Mouse (Mus musculus) hindbrain, postnatal 0 days (tissue): ENCODE data around the gene Iffo2. TPM values are rescaled to one million over a fixed set of nuclear protein-coding genes. Genes with fewer than 3 reads are reported as not detected.

Experiments used
- ATAC-seq: fragments of 200-750 bp; cut with Nextera tagmentation; 2 replicates; pipeline ENCODE4 v1.8.0; 2017; ENCODE audit warnings: mild to moderate bottlenecking, moderate TSS enrichment, moderate library complexity
- DNase-seq: peaks from one replicate; pipeline ENCODE4 v3.0.0-alpha.2; 2015; ENCODE audit warnings: low spot score
- H3K27ac ChIP-seq: fragments of 300-500 bp; sonication (generic); 2 replicates; pipeline ENCODE4 v1.5.1; 2014; ENCODE audit warnings: mild to moderate bottlenecking
- H3K27me3 ChIP-seq: fragments of 300-500 bp; sonication (generic); 2 replicates; pipeline ENCODE4 v1.6.1; 2014; ENCODE audit warnings: low read length, mixed read lengths; ENCODE audit not compliant: insufficient read depth
- H3K36me3 ChIP-seq: fragments of 300-500 bp; sonication (generic); 2 replicates; pipeline ENCODE4 v1.6.1; 2014; ENCODE audit warnings: low read length, mixed read lengths; ENCODE audit not compliant: insufficient read depth
- H3K4me1 ChIP-seq: fragments of 300-500 bp; sonication (generic); 2 replicates; pipeline ENCODE4 v1.6.1; 2014; ENCODE audit warnings: antibody characterized with exemption, low read length, mixed read lengths; ENCODE audit not compliant: insufficient read depth
- H3K4me2 ChIP-seq: fragments of 300-500 bp; sonication (generic); 2 replicates; pipeline ENCODE4 v1.6.1; 2014; ENCODE audit warnings: low read depth, mild to moderate bottlenecking, low read length, moderate library complexity, mixed read lengths
- H3K4me3 ChIP-seq: fragments of 300-500 bp; sonication (generic); 2 replicates; pipeline ENCODE4 v1.5.1; 2014; ENCODE audit warnings: low read length
- H3K9ac ChIP-seq: fragments of 300-500 bp; sonication (generic); replicated peaks from 2 replicates; pipeline ENCODE4 v1.6.1; 2014; ENCODE audit warnings: mild to moderate bottlenecking, low read length, moderate library complexity, mixed read lengths
- H3K9me3 ChIP-seq: fragments of 300-500 bp; sonication (generic); 2 replicates; pipeline ENCODE4 v1.6.1; 2016; ENCODE audit warnings: low read length, mixed read lengths
- CTCF ChIP-seq: IDR thresholded peaks from 2 replicates; pipeline ENCODE4 v1.5.1; 2016; ENCODE audit warnings: antibody characterized with exemption, control low read depth, low read depth
- WGBS: fragments of 180-500 bp; shearing (Covaris S2); extraction: QIAGEN DNeasy Blood & Tissue Kit; methylation state at CpG from one replicate; pipeline ENCODE4 v1.1.7; 2014; 5-methylcytosine and 5-hydroxymethylcytosine counted together
- polyA plus RNA-seq: library from polyadenylated mRNA; unstranded; fragments of >200 nt; fragmentation: Nextera tagmentation; extraction: Ambion mirVana; gene quantifications from 2 replicates; pipeline ENCODE4 v1.2.1, GENCODE M21; 2015
- total RNA-seq: library from RNA; depleted of rRNA; stranded (reverse); fragments of >200 nt; gene quantifications from 2 replicates; pipeline ENCODE4 v1.2.3, GENCODE M21; 2014

The Iffo2 gene
- total and polyA plus RNA-seq, 2 experiments from 2014 or later: 6.8 to 14.4 TPM

DNA sequence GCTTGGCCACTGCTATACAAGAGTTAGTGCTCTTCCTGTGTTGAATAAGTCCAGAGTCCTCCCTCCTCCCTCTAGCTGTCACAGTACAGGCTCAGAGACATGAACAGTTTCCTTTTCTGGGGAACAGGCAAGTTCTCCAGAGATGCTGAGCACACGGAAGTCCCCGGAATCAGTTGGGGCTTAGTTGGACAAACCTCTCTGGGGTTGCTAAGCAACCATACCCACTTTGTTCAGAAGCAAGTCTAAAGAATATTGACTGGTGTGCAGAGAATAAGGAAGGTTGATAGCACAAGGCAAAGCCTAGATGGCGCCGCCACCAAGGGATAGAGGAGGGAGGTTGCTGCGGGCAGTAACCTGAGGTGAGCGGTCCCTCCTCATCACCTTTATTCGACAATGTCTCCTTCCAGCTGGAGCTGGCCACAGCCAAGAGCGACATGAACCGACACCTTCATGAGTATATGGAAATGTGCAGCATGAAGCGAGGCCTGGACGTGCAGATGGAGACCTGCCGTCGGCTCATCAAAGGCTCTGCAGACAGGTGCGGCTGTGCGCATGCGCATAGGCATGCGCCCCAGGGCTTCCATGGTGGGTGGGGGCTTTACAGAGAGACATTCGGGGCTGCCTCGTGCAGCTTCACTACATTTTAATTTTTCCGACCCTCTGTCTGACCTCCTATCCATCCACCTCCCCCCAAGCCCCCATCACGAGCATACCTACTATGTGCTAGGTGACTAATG is 84.3 kb downstream of the Iffo2 start:
- no peaks in the 10 kb centered on the region for H3K9me3 ChIP-seq
- H3K27me3 ChIP-seq: no peaks in the 10 kb centered on the region
- no peak for TF ChIP-seq CTCF
- DNase-seq: peak; percentile 30
- H3K4me3 ChIP-seq: no peak overlapping the region
- no peak for ATAC-seq
- H3K27ac ChIP-seq: no peak overlapping the region
- no peak overlapping the region for H3K4me2 ChIP-seq
- H3K9ac ChIP-seq: no peak overlapping the region
- H3K36me3 ChIP-seq: peaks cover 33% of the 10 kb centered on the region
- 85% methylated on average over 21 of the region's 21 CpGs for WGBS
- H3K4me1 ChIP-seq: peaks cover 5% of the 10 kb centered on the region; the same call in 1 of the 2 replicates

DNA sequence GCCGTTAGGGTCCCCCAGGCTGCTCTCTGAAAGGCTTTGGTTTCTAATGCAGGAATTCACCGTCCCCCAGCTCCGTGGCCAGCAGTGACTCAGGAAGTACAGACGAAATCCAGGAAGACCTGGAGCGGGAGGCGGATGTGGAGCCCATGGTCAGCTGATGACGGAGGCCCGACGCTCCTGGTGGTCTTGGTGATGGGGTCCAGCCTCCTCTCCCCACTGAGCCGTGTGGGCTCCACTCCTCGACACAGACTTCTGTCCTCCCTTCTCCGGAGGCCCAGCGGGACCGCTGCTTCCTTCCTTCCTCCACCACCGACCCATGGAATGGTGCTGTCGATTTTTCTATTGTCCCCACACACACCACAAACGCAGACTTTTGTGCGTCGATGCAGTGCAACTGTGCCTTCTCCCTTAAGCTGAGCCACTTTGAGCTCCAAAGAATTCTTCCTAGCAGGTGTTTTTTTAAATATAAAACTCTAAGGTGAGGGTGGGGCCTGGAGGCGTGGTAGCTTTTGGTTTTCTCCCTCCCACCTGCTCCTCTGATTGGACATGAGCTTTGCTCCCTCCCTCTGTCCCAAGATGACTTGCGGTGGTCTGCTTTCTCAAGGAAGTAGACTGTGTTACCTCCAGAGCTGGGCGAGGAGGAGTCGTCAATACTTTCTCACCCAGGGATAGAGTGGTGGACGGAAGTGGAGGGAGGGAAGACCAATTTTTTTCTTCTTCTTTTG is 86.1 kb downstream of the Iffo2 start:
- no peaks in the 10 kb centered on the region for H3K9me3 ChIP-seq
- peaks cover 28% of the 10 kb centered on the region for H3K36me3 ChIP-seq
- H3K27me3 ChIP-seq: no peaks in the 10 kb centered on the region
- H3K4me2 ChIP-seq: peak overlapping the region; percentile 45
- DNase-seq (peak; percentile 38), ATAC-seq (no peak)
- peaks cover 2% of the 10 kb centered on the region; the same call in 1 of the 2 replicates for H3K4me1 ChIP-seq
- no peak for TF ChIP-seq CTCF
- H3K4me3 ChIP-seq: peak overlapping the region; percentile 22
- 16% methylated on average over 24 of the region's 24 CpGs for WGBS
- 0 out of 2 replicates have a peak overlapping the region, but pooled peaks have one; percentile 17 for H3K9ac ChIP-seq
- peak overlapping the region; percentile 48; the same call in 1 of the 2 replicates for H3K27ac ChIP-seq

- ATAC-seq: no peak
- no peak overlapping the region for H3K9ac ChIP-seq
- peaks cover 28% of the 10 kb centered on the region for H3K36me3 ChIP-seq
- 55% methylated on average over 3 of the region's 3 CpGs for WGBS
- H3K27ac ChIP-seq: 0 out of 2 replicates have a peak overlapping the region, but pooled peaks have one; percentile 15
- no peaks in the 10 kb centered on the region for H3K4me1 ChIP-seq
- peak; percentile 43 for DNase-seq
- H3K4me3 ChIP-seq: no peak overlapping the region
- no peak for TF ChIP-seq CTCF
- no peaks in the 10 kb centered on the region for H3K27me3 ChIP-seq
- H3K4me2 ChIP-seq: peak overlapping the region; percentile 45
- no peaks in the 10 kb centered on the region for H3K9me3 ChIP-seq
Measured at GRCm38 (mm10) chr4:139617001-139617364, 86.6 kb downstream of the Iffo2 start.

DNA sequence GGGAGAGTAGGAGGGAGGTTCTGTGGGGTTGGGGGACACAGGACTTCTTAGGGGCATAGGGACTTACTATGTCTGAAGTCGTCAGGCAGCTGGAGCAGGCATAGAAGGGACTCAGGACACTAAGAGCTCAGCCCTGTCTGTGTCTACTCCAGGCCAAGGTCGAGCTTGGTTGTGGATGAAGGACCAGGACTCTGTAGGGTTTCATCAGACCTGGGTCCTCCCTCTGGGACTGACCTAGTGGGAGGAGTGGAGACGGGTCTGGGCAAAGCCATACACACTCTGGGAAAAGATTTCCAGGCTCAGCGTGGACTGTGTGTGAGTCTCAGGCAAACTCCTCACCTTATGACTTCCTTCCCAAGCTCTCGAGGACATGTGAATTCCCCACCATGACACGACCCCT is 89.4 kb downstream of the Iffo2 start:
- Histone ChIP-seq H3K4me1 (peaks cover 12% of the 10 kb centered on the region), H3K27me3 (no peaks in the 10 kb centered on the region), H3K4me3 (no peak overlapping the region), H3K36me3 (peaks cover 11% of the 10 kb centered on the region), H3K9me3 (no peaks in the 10 kb centered on the region), H3K27ac (no peak overlapping the region), H3K9ac (no peak overlapping the region), H3K4me2 (no peak overlapping the region)
- no peak for TF ChIP-seq CTCF
- DNase-seq (no peak), ATAC-seq (no peak)
- 73% methylated on average over 6 of the region's 6 CpGs for WGBS

DNA sequence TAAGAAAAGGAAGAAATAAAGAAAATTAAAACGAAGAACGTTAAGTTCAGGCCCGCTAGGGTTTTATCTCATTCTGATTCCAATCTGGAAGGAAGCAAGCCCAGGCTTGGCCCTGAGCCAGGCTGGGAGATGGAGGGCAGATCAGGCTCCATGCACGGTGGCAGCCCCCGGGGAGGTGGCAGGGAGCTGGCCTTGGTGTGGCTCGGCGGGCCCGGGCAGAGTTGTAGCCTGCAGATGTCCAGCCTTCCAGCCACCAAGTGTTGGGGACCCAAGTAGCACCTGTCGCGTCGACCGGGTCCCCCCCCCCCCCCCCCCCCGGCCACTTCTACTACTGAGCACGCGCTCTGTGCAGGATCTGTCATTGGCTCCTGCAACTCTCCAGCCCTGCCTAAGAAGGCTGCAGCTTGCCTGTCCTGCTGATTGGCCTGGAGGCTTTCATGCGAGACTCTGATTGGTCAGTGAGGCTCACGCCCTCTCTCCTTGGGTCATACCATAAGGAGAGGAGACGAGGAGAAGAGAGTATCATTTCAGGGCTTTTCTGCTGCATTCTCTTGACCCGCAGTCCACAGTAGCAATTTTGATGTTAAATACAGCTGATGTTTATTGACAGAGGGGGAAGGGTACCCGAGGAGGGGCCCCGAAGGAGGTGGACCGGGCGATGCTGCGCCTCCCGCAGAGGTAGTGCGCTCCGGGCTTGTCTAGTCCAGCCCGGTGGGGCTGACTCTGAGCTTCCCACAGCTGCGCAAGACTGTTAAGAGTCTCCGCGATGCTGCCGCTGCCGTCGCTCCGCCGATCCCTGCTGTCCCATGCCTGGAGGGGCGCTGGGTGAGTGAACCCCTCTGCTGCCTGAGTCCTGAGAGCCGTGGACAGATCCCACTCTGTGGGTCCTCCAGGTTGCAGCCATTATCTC is 92.3 kb downstream of the Iffo2 start, which contains the start of gene Aldh4a1:
Aldh4a1 (plus strand) TSS at position 494 of the 910 bp plus-strand sequence.
- ATAC-seq (peak; percentile 100), DNase-seq (peak; percentile 98)
- WGBS: under 1% methylated on average over 33 of the region's 38 CpGs

More for the DNA sequence above, 92.3 kb downstream of the Iffo2 start, which contains the start of gene Aldh4a1:
- no peaks in the 10 kb centered on the region for H3K27me3 ChIP-seq
- H3K36me3 ChIP-seq: no peaks in the 10 kb centered on the region
- H3K4me3 ChIP-seq: peak within 1 kb of the TSS; percentile 74
- no peaks in the 10 kb centered on the region for H3K9me3 ChIP-seq
- H3K27ac ChIP-seq: peak within 1 kb of the TSS; percentile 94
- TF ChIP-seq CTCF: peak; percentile 8; the same call in 1 of the 2 replicates
- peaks cover 15% of the 10 kb centered on the region for H3K4me1 ChIP-seq
- H3K4me2 ChIP-seq: peak within 1 kb of the TSS; percentile 72
- peak within 1 kb of the TSS; percentile 70 for H3K9ac ChIP-seq
